Mouse (Mus musculus) testis, adult 2 months (tissue): ENCODE data around the gene Cfap70.

Source experiments
- CTCF ChIP-seq: fragments of 200-500 bp; IDR thresholded peaks from 2 replicates; pipeline ENCODE4 v1.5.1; 2012; ENCODE audit warnings: low read depth, mild to moderate bottlenecking, inconsistent platforms, low read length, moderate library complexity; ENCODE audit not compliant: control insufficient read depth, insufficient read depth, insufficient replicate concordance
- POLR2A ChIP-seq: fragments of 200-500 bp; IDR thresholded peaks from 2 replicates; pipeline ENCODE4 v1.6.1; 2012; ENCODE audit warnings: low read depth, mild to moderate bottlenecking, inconsistent platforms, low read length, moderate library complexity; ENCODE audit not compliant: control insufficient read depth

- TF ChIP-seq CTCF (no peak), POLR2A (no peak)
These were observed at the start of gene Cfap70 for GRCm38 (mm10) chr14:20451765-20452331.
